7 mouse cellular contexts compared by ENCODE assay signal in the genomic region with DNA sequence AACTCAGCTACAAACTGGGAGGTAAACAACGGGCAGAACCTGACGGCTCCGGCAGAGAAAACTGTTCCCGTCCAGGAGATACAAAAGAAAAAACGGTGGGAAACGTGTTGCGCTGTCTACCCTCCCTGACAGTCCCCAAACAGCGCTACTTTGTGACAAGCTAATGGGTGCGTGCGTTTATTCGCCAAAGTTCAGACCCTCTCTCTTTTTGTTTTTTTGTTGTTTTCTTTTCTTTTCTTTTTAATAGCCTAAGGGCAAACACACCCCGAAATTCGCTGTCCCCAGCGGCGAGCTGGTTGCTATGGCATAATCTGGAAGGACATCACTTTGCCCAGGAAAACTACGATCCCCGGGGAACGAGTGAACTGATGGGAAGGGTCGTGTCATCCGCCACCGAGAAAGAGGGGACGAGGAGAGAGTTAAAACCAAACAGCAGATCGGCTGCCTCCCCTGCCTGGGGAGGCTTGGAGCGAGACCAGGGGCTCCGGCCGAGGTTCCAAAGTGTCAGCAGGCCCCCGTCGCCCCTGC. TPM values are rescaled to one million over a fixed set of nuclear protein-coding genes. Genes with fewer than 3 reads are reported as not detected.
DNase-seq lines count a peak whose midpoint lies in the region; ATAC-seq lines count a peak whose summit lies in the region.

No protein-coding gene starts in this region.

- 0 out of 2 replicates have a peak, but pooled peaks cover 6% of the 10 kb centered on the region for H3K9me3 ChIP-seq in megakaryocyte, embryonic 14.5 days
- no peaks in the 10 kb centered on the region for H3K9me3 ChIP-seq in embryonic facial prominence, embryonic 15.5 days (replicated peaks)
- no peaks in the 10 kb centered on the region for H3K9me3 ChIP-seq in limb, embryonic 10.5 days (replicated peaks)
- H3K9me3 ChIP-seq in stomach, embryonic 14.5 days (ENCODE audit: control insufficient read depth, low read depth, low read length), result no peaks in the 10 kb centered on the region

- H3K4me3 ChIP-seq in megakaryocyte, embryonic 14.5 days (replicated peaks), result peak overlapping the region; percentile 97
- peak overlapping the region; percentile 78 for H3K4me3 ChIP-seq in embryonic facial prominence, embryonic 15.5 days (replicated peaks)
- H3K4me3 ChIP-seq in limb, embryonic 10.5 days, result peak overlapping the region; percentile 96
- H3K4me3 ChIP-seq in stomach, embryonic 14.5 days (ENCODE audit: low read depth, low read length), result peak overlapping the region; percentile 91

- peak overlapping the region; percentile 97 for H3K27ac ChIP-seq in embryonic facial prominence, embryonic 15.5 days (replicated peaks)
- H3K27ac ChIP-seq in limb, embryonic 10.5 days, result peak overlapping the region; percentile 100
- H3K27ac ChIP-seq in stomach, embryonic 14.5 days (ENCODE audit: low read length), result peak overlapping the region; percentile 96

- no peak for DNase-seq in limb, embryonic 10.5 days (ENCODE audit: low spot score)
- DNase-seq in gastrocnemius, postnatal 4 days (ENCODE audit: low spot score in 2 of 2), result no peak
- no peak for DNase-seq in cerebellum, adult 18-20 months

- H3K4me1 ChIP-seq in megakaryocyte, embryonic 14.5 days, result peaks cover 46% of the 10 kb centered on the region
- peaks cover 7% of the 10 kb centered on the region; the same call in 1 of the 2 replicates for H3K4me1 ChIP-seq in embryonic facial prominence, embryonic 15.5 days
- H3K4me1 ChIP-seq in limb, embryonic 10.5 days, result peaks cover 10% of the 10 kb centered on the region; the same call in 1 of the 2 replicates
- peaks cover 8% of the 10 kb centered on the region; the same call in 1 of the 2 replicates for H3K4me1 ChIP-seq in stomach, embryonic 14.5 days (ENCODE audit: control insufficient read depth, insufficient read depth, low read length)

- H3K4me2 ChIP-seq in embryonic facial prominence, embryonic 15.5 days (replicated peaks), result peak overlapping the region; percentile 85
- H3K4me2 ChIP-seq in stomach, embryonic 14.5 days (replicated peaks; ENCODE audit: low read depth, low read length), result peak overlapping the region; percentile 78

- H3K36me3 ChIP-seq in megakaryocyte, embryonic 14.5 days (replicated peaks; ENCODE audit: low read length), result peaks cover 2% of the 10 kb centered on the region
- H3K36me3 ChIP-seq in embryonic facial prominence, embryonic 15.5 days, result no peaks in the 10 kb centered on the region
- no peaks in the 10 kb centered on the region for H3K36me3 ChIP-seq in limb, embryonic 10.5 days
- H3K36me3 ChIP-seq in stomach, embryonic 14.5 days (ENCODE audit: control insufficient read depth, insufficient read depth, low read length), result no peaks in the 10 kb centered on the region

- H3K27me3 ChIP-seq in megakaryocyte, embryonic 14.5 days (replicated peaks), result peaks cover 3% of the 10 kb centered on the region
- no peaks in the 10 kb centered on the region; the same call in 1 of the 2 replicates for H3K27me3 ChIP-seq in embryonic facial prominence, embryonic 15.5 days
- H3K27me3 ChIP-seq in limb, embryonic 10.5 days (ENCODE audit: low read depth, poor library complexity, severe bottlenecking), result no peaks in the 10 kb centered on the region
- H3K27me3 ChIP-seq in stomach, embryonic 14.5 days (ENCODE audit: control insufficient read depth, insufficient read depth, low read length), result no peaks in the 10 kb centered on the region

- 1% methylated on average over 28 of the region's 28 CpGs for WGBS in embryonic facial prominence, embryonic 15.5 days
- 0% methylated on average over 26 of the region's 28 CpGs for WGBS in limb, embryonic 10.5 days
- under 1% methylated on average over 27 of the region's 28 CpGs for WGBS in stomach, embryonic 14.5 days

- H3K9ac ChIP-seq in embryonic facial prominence, embryonic 15.5 days, result peak overlapping the region; percentile 93
- peak overlapping the region; percentile 95 for H3K9ac ChIP-seq in stomach, embryonic 14.5 days (replicated peaks; ENCODE audit: low read depth, low read length)

- ATAC-seq in megakaryocyte, adult 5-6 weeks (ENCODE audit: poor library complexity, severe bottlenecking), result no peak
- ATAC-seq in embryonic facial prominence, embryonic 15.5 days (ENCODE audit: insufficient number of reproducible peaks, low FRiP score, low TSS enrichment, low read depth), result no peak
- ATAC-seq in stomach, embryonic 14.5 days (ENCODE audit: insufficient number of reproducible peaks, insufficient read depth, low FRiP score, low read depth), result no peak

RNA-seq across cellular contexts. Expression of gene Zdhhc17, which starts 0.8 kb away (rescaled TPM):
- polyA plus RNA-seq in megakaryocyte, embryonic 14.5 days (2012; ENCODE audit: insufficient read depth, low replicate concordance), result 0.29 and 1.3 TPM in 2 replicates
- 9.5 and 10.0 TPM in 2 replicates for total RNA-seq in megakaryocyte, adult 5-6 weeks (2015)
- total RNA-seq in megakaryocyte, adult 5-6 weeks (2017), result 9.7 and 14.6 TPM in 2 replicates
- polyA plus RNA-seq in embryonic facial prominence, embryonic 15.5 days (2015; fragmentation: Nextera tagmentation; extraction: Ambion mirVana), result 22.4 and 23.4 TPM in 2 replicates
- 21.9 and 26.4 TPM in 2 replicates for polyA plus RNA-seq in limb, embryonic 10.5 days (2016; fragmentation: Nextera tagmentation; extraction: Ambion mirVana)
- 32.4 and 34.2 TPM in 2 replicates for polyA plus RNA-seq in stomach, embryonic 14.5 days (2014; fragmentation: Nextera tagmentation; extraction: Ambion mirVana)
- 10 to 100 TPM; 31.5 to 32.4 TPM for total RNA-seq in gastrocnemius, postnatal 4 days (2021)

Comparison
In these comparisons a context has a peak if more than half of its experiments do, and no peak if none do; other contexts are left out.
1. RNA of gene Zdhhc17, which starts 0.8 kb away (polyA plus RNA-seq): 32.4 to 34.2 TPM in stomach, embryonic 14.5 days, 21.9 to 26.4 TPM in limb, embryonic 10.5 days and 22.4 to 23.4 TPM in embryonic facial prominence, embryonic 15.5 days; 0.29 to 1.3 TPM in megakaryocyte, embryonic 14.5 days; every median in the first group is over 10 times any median in the second.
2. Peak in every context shown above with its lines, with median percentiles within 50 percentile points of each other: H3K4me3 ChIP-seq and H3K27ac ChIP-seq.